Mouse (Mus musculus) naive thymus-derived CD4-positive, alpha-beta T cell, adult 5 months (primary cell): ENCODE measurements around the gene Gm38393. TPM values are rescaled to one million over a fixed set of nuclear protein-coding genes. Genes with fewer than 3 reads are reported as not detected.

Source experiments
- polyA plus RNA-seq: library from polyadenylated mRNA; unstranded; fragments of 100-300 nt; shearing (Covaris generic); gene quantifications from one replicate; pipeline ENCODE4 v1.2.1, GENCODE M21; 2017

Gm38393 gene
- polyA plus RNA-seq: 0.16 TPM

DNA sequence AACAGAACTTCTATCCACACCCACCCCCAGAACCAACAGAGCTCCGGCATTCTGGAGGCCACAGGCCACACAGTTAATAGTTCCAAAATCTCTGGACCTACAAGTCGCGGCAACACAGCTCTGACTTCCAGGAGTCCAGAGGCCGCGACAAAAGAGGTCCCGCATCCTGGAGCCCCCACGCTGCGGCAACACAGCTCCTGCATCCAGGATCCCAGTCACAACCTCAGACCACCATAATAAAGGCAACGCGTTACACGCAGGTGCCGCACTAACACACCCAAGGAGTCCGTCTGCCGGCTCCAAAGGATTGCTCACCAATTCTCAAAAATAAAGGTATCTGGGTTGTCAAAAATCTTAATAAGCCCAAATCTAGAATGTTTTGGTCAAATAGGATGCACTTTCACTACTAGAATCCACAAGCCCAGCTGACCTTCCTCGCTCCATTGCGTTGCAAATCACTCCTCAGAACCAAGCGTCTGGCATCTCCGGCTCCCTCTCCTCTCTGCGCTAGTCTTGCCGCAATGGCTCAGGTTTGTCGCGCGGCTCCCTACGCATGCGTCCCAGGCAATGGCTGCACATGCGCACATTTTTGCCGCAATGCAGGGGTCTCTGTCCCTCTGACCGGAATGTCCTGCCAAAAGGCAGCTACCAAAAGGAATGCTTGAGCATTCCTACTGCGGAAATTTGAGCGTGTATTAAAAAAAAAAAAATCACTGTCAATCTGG, at the start of gene Gm38393, which contains the start of gene Snurf:
Gene Gm38393 (minus strand): TSS at position 459 of the 725 bp plus-strand sequence.
Gene Snurf (minus strand): TSS at position 444 of the 725 bp plus-strand sequence.

Other genes with a start within 250 kb of the Gm38393 start
- gene Snurf, start within 50 bp of the Gm38393 start, polyA plus RNA-seq: not detected
- not detected for gene Snrpn, start 135.2 kb upstream of the Gm38393 start, polyA plus RNA-seq